Mouse (Mus musculus): ENCODE results near the gene Pde4b. TPM values are rescaled to one million over a fixed set of nuclear protein-coding genes. Genes with fewer than 3 reads are reported as not detected.

The Pde4b gene
- polyA plus RNA-seq, 1 experiment from 2014 or later, result 3.1 TPM

GRCm38 (mm10) chr4:102228953-102229586 lies 141.7 kb downstream of the Pde4b start:
- WGBS (ENCODE audit: insufficient replicate concordance), result 47% methylated on average over 7 of the region's 7 CpGs
- H3K27me3 ChIP-seq (ENCODE audit: control insufficient read depth, insufficient read depth, low read depth, low read length), result no peaks in the 10 kb centered on the region
- no peak for ATAC-seq (ENCODE audit: low read depth)
- no peak overlapping the region for H3K9ac ChIP-seq (ENCODE audit: low read depth, low read length)
- no peaks in the 10 kb centered on the region for H3K36me3 ChIP-seq (ENCODE audit: control insufficient read depth, insufficient read depth)
- H3K9me3 ChIP-seq (replicated peaks; ENCODE audit: control insufficient read depth, low read length), result no peaks in the 10 kb centered on the region
- no peak overlapping the region for H3K27ac ChIP-seq (ENCODE audit: low read length)
- no peaks in the 10 kb centered on the region for H3K4me1 ChIP-seq (ENCODE audit: control insufficient read depth, low read depth, low read length)
- H3K4me2 ChIP-seq (ENCODE audit: low read depth, low read length), result no peak overlapping the region
- H3K4me3 ChIP-seq (ENCODE audit: low read depth, low read length), result no peak overlapping the region

- H3K27ac ChIP-seq (ENCODE audit: low read length), result no peak overlapping the region
- ATAC-seq (ENCODE audit: low read depth), result no peak
- no peaks in the 10 kb centered on the region for H3K27me3 ChIP-seq (ENCODE audit: control insufficient read depth, insufficient read depth, low read depth, low read length)
- no peak overlapping the region for H3K9ac ChIP-seq (ENCODE audit: low read depth, low read length)
- no peak overlapping the region for H3K4me2 ChIP-seq (ENCODE audit: low read depth, low read length)
- 19% methylated on average over 1 of the region's 1 CpGs for WGBS (ENCODE audit: insufficient replicate concordance)
- H3K9me3 ChIP-seq (replicated peaks; ENCODE audit: control insufficient read depth, low read length), result no peaks in the 10 kb centered on the region
- no peak overlapping the region for H3K4me3 ChIP-seq (ENCODE audit: low read depth, low read length)
- no peaks in the 10 kb centered on the region for H3K4me1 ChIP-seq (ENCODE audit: control insufficient read depth, low read depth, low read length)
- H3K36me3 ChIP-seq (ENCODE audit: control insufficient read depth, insufficient read depth), result no peaks in the 10 kb centered on the region
These were observed 143.6 kb downstream of the Pde4b start for GRCm38 (mm10) chr4:102230898-102231297.

GRCm38 (mm10) chr4:102233633-102234032 lies 146.3 kb downstream of the Pde4b start:
- no peak overlapping the region for H3K4me2 ChIP-seq (ENCODE audit: low read depth, low read length)
- 19% methylated on average over 1 of the region's 1 CpGs for WGBS (ENCODE audit: insufficient replicate concordance)
- ATAC-seq (ENCODE audit: low read depth), result no peak

GRCm38 (mm10) chr4:102235151-102235550 lies 147.8 kb downstream of the Pde4b start:
- H3K4me2 ChIP-seq (ENCODE audit: low read depth, low read length), result no peak overlapping the region
- ATAC-seq (ENCODE audit: low read depth), result no peak
- no peak overlapping the region for H3K27ac ChIP-seq (ENCODE audit: low read length)
- H3K4me3 ChIP-seq (ENCODE audit: low read depth, low read length), result no peak overlapping the region
- WGBS (ENCODE audit: insufficient replicate concordance), result 45% methylated on average over 2 of the region's 2 CpGs
- no peak overlapping the region for H3K9ac ChIP-seq (ENCODE audit: low read depth, low read length)
- H3K36me3 ChIP-seq (ENCODE audit: control insufficient read depth, insufficient read depth), result no peaks in the 10 kb centered on the region
- no peaks in the 10 kb centered on the region for H3K4me1 ChIP-seq (ENCODE audit: control insufficient read depth, low read depth, low read length)
- H3K27me3 ChIP-seq (ENCODE audit: control insufficient read depth, insufficient read depth, low read depth, low read length), result no peaks in the 10 kb centered on the region
- no peaks in the 10 kb centered on the region for H3K9me3 ChIP-seq (replicated peaks; ENCODE audit: control insufficient read depth, low read length)

More at GRCm38 (mm10) chr4:102233633-102234032, 146.3 kb downstream of the Pde4b start:
- Histone ChIP-seq H3K27ac (ENCODE audit: low read length) (no peak overlapping the region), H3K9me3 (replicated peaks; ENCODE audit: control insufficient read depth, low read length) (no peaks in the 10 kb centered on the region), H3K9ac (ENCODE audit: low read depth, low read length) (no peak overlapping the region), H3K36me3 (ENCODE audit: control insufficient read depth, insufficient read depth) (no peaks in the 10 kb centered on the region), H3K4me1 (ENCODE audit: control insufficient read depth, low read depth, low read length) (no peaks in the 10 kb centered on the region), H3K27me3 (ENCODE audit: control insufficient read depth, insufficient read depth, low read depth, low read length) (no peaks in the 10 kb centered on the region), H3K4me3 (ENCODE audit: low read depth, low read length) (no peak overlapping the region)

- no peak for ATAC-seq (ENCODE audit: low read depth)
- Histone ChIP-seq H3K36me3 (ENCODE audit: control insufficient read depth, insufficient read depth) (no peaks in the 10 kb centered on the region), H3K9ac (ENCODE audit: low read depth, low read length) (no peak overlapping the region), H3K4me3 (ENCODE audit: low read depth, low read length) (no peak overlapping the region), H3K27ac (ENCODE audit: low read length) (no peak overlapping the region), H3K9me3 (replicated peaks; ENCODE audit: control insufficient read depth, low read length) (no peaks in the 10 kb centered on the region), H3K27me3 (ENCODE audit: control insufficient read depth, insufficient read depth, low read depth, low read length) (no peaks in the 10 kb centered on the region), H3K4me1 (ENCODE audit: control insufficient read depth, low read depth, low read length) (no peaks in the 10 kb centered on the region), H3K4me2 (ENCODE audit: low read depth, low read length) (no peak overlapping the region)
- 61% methylated on average over 2 of the region's 2 CpGs for WGBS (ENCODE audit: insufficient replicate concordance)
These were observed 151.8 kb downstream of the Pde4b start for GRCm38 (mm10) chr4:102239102-102239501.

- H3K4me2 ChIP-seq (ENCODE audit: low read depth, low read length), result no peak overlapping the region
- no peak overlapping the region for H3K9ac ChIP-seq (ENCODE audit: low read depth, low read length)
- no peak overlapping the region for H3K27ac ChIP-seq (ENCODE audit: low read length)
- no peaks in the 10 kb centered on the region for H3K9me3 ChIP-seq (replicated peaks; ENCODE audit: control insufficient read depth, low read length)
- no peaks in the 10 kb centered on the region for H3K36me3 ChIP-seq (ENCODE audit: control insufficient read depth, insufficient read depth)
- H3K4me3 ChIP-seq (ENCODE audit: low read depth, low read length), result no peak overlapping the region
- no peak for ATAC-seq (ENCODE audit: low read depth)
- no peaks in the 10 kb centered on the region for H3K27me3 ChIP-seq (ENCODE audit: control insufficient read depth, insufficient read depth, low read depth, low read length)
- no peaks in the 10 kb centered on the region for H3K4me1 ChIP-seq (ENCODE audit: control insufficient read depth, low read depth, low read length)
- 66% methylated on average over 12 of the region's 12 CpGs for WGBS (ENCODE audit: insufficient replicate concordance)
These were observed 152.5 kb downstream of the Pde4b start for GRCm38 (mm10) chr4:102239657-102240390.

GRCm38 (mm10) chr4:102240754-102241427 lies 153.5 kb downstream of the Pde4b start:
- Histone ChIP-seq H3K4me2 (ENCODE audit: low read depth, low read length) (no peak overlapping the region), H3K4me3 (ENCODE audit: low read depth, low read length) (no peak overlapping the region), H3K27ac (ENCODE audit: low read length) (no peak overlapping the region), H3K9ac (ENCODE audit: low read depth, low read length) (no peak overlapping the region), H3K4me1 (ENCODE audit: control insufficient read depth, low read depth, low read length) (no peaks in the 10 kb centered on the region), H3K27me3 (ENCODE audit: control insufficient read depth, insufficient read depth, low read depth, low read length) (no peaks in the 10 kb centered on the region), H3K36me3 (ENCODE audit: control insufficient read depth, insufficient read depth) (no peaks in the 10 kb centered on the region), H3K9me3 (replicated peaks; ENCODE audit: control insufficient read depth, low read length) (no peaks in the 10 kb centered on the region)
- no peak for ATAC-seq (ENCODE audit: low read depth)
- WGBS (ENCODE audit: insufficient replicate concordance), result 54% methylated on average over 8 of the region's 8 CpGs

- H3K9ac ChIP-seq (ENCODE audit: low read depth, low read length), result no peak overlapping the region
- H3K4me1 ChIP-seq (ENCODE audit: control insufficient read depth, low read depth, low read length), result no peaks in the 10 kb centered on the region
- H3K4me2 ChIP-seq (ENCODE audit: low read depth, low read length), result no peak overlapping the region
- no peaks in the 10 kb centered on the region for H3K36me3 ChIP-seq (ENCODE audit: control insufficient read depth, insufficient read depth)
- no peak overlapping the region for H3K27ac ChIP-seq (ENCODE audit: low read length)
- H3K4me3 ChIP-seq (ENCODE audit: low read depth, low read length), result no peak overlapping the region
- H3K27me3 ChIP-seq (ENCODE audit: control insufficient read depth, insufficient read depth, low read depth, low read length), result no peaks in the 10 kb centered on the region
- no peak for ATAC-seq (ENCODE audit: low read depth)
- H3K9me3 ChIP-seq (replicated peaks; ENCODE audit: control insufficient read depth, low read length), result no peaks in the 10 kb centered on the region
These were observed 166.7 kb downstream of the Pde4b start for GRCm38 (mm10) chr4:102253994-102254393.
